Mouse (Mus musculus) T-helper 17 cell (primary cell): ENCODE results near the gene Nop56.

Experiments used
- in situ Hi-C, 2 experiments: fragments of 300-600 bp; cut with MboI, MseI; formaldehyde crosslinking; loops; 1 replicate in 1 of 2; 2 replicates in 1 of 2; pipeline ENCODE4 v1.15.1; 2025; ENCODE audit warnings: high pct_unique_total_duplicates in 2 of 2

Nop56 gene

DNA sequence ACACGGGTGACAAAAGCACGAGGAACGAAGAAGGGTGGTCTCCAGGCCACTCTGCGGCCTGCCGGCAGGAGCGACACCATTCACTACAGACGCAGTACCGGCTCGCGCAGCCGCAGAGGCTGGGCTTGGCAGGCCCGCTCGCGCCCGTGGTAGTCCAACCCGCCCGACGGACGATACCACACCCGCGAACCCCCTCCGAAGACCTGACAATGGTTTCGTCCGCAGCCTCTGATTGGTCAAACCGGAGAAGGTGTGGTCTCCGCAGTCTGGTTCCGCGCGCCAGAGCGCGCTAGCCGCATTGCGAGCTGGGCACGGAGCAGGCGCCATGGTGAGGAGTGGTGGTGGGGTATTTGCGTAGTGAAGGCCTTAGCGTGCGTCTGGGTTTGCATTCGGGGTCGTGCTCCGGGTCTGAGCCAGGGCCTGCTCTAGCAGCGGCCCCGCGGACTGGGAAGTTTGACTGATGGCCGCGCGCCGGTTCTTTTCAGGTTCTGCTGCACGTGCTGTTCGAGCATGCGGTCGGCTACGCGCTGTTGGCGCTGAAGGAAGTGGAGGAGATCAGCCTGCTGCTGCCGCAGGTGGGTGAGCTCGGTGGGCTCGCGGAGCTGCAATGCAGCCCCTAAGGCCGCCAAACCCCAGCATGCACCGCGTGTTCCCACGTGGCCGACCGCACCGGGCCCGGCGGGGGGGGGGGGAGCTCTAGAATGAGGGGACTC lies at the start of gene Nop56:
TSS of gene Nop56 (plus strand) at position 282 of the 713 bp plus-strand sequence.
- in situ Hi-C loops: loop anchor here in 1 of 2 experiments (5.0 kb wide), 1 partner anchor 102 kb away; no protein-coding TSS in a partner anchor

- in situ Hi-C loops: loop anchor here (5.0 to 25.0 kb wide), 2 partner anchors 175 to 335 kb away; no protein-coding TSS in a partner anchor
Observed at GRCm38 (mm10) chr2:130246912-130247311, 27.3 kb upstream of the Nop56 start.

DNA sequence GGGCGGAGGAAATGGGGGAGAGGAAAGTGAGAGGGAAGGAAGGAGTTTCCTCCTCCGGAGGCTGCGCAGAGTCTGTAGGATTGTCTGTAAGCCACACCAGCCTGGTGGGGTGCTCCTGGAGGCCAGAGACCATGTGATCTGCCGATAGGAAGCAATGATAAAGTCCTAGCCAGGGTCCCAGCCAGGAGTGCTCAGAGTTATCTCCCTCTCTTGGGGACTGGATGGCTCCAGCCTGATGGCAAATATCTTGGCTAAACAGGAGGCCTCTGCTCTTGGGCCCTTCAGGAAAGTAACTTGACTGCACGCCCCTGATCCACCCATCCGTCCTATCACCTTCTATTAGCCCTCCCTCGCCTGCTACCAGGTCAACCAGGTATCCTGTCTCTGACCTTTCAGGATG lies 26.0 kb upstream of the Nop56 start:
- in situ Hi-C loops: loop anchor here (5.0 to 25.0 kb wide), 2 partner anchors 176 to 336 kb away; no protein-coding TSS in a partner anchor

- in situ Hi-C loops: no loop called here
Observed at GRCm38 (mm10) chr2:130256762-130257161, 17.5 kb upstream of the Nop56 start.

GRCm38 (mm10) chr2:130260822-130261221 lies 13.4 kb upstream of the Nop56 start:
- in situ Hi-C loops: loop anchor here in 1 of 2 experiments (10.0 kb wide), 1 partner anchor 1994 kb away; the partner anchor contains the start of gene Pcna

- in situ Hi-C loops: loop anchor here in 1 of 2 experiments (10.0 kb wide), 1 partner anchor 1993 kb away; the partner anchor contains the start of gene Pcna
Observed at GRCm38 (mm10) chr2:130261914-130262313, 12.3 kb upstream of the Nop56 start.

DNA sequence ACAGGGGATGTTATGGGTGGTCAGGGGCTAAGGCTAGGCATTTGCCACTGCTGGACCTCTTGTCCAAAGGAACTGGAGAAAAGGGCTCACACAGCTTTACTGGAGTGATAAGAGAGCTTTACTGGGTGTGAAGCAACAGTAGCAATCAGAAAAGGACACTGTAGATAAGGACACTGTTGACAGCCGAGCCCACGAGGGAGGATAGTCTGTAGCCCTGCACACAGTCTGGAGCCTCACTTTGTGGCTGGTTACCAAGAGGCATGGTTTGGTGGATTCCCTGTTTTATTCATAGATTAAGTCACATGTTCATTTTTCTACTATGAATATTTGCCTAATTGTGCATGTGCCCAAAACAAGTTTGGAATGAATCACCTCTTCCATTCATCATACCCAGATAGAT lies 11.8 kb upstream of the Nop56 start:
- in situ Hi-C loops: loop anchor here in 1 of 2 experiments (10.0 kb wide), 1 partner anchor 1992 kb away; the partner anchor contains the start of gene Pcna

DNA sequence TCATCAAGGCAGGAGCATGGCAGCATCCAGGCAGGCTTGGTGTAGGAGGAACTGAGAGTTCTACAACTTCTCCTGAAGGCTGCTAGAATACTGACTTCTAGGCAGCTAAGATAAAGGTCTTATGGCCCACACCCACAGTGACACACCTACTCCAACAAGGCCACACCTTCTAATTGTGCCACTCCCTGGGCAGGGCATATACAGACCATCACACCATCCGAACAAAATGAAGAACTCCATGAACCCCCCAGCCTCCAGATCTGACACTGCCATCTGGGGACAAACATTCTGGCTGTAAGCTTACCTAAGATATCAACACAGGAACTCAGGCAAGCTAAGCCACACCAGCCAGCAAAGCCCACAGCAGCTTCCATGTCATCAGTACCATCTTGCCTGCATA lies 8.7 kb upstream of the Nop56 start:
- in situ Hi-C loops: loop anchor here in 1 of 2 experiments (10.0 kb wide), 1 partner anchor 1989 kb away; the partner anchor contains the start of gene Pcna

DNA sequence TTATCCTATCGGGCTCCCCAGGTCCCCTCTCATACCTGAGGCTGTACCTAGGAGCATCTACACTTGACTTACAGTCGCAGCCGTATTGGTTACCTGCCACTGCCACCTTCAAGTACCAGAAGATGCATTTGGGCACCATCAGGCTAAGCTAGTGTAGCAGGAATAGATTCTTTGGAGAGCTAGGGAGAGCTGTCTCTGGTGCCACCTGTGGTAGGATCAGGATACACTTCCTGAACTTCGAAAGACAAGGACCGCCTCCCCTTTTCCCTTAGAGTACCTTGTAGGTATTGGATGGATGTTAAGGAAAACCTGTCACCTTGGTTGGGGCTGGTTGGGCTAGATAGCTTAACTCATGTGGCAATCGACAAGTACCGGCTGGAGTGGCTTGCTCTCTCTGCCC lies 6.2 kb upstream of the Nop56 start:
- in situ Hi-C loops: loop anchor here in 1 of 2 experiments (10.0 kb wide), 1 partner anchor 1987 kb away; the partner anchor contains the start of gene Pcna

GRCm38 (mm10) chr2:130273732-130274131 lies 498 bp upstream of the Nop56 start:
- in situ Hi-C loops: loop anchor here in 1 of 2 experiments (5.0 kb wide), 1 partner anchor 101 kb away; no protein-coding TSS in a partner anchor

DNA sequence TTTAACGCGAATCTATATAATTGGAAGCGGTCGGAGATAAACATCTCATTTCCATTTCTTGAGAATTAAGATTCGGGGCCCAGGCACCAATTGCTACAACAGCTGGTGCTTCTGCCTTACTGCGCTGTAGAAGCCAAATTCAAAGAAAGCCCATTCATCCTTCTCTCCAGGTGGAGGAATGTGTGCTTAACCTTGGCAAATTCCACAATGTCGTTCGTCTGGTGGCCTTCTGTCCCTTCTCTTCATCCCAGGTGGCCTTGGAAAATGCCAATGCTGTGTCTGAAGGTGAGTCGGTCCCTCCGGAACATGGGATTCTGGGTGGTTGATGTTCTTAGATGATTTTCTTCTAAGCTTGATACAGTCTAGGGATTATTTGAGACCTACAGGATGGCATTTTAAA lies 632 bp downstream of the Nop56 start:
- in situ Hi-C loops: loop anchor here in 1 of 2 experiments (5.0 kb wide), 1 partner anchor 103 kb away; no protein-coding TSS in a partner anchor

- in situ Hi-C loops: no loop called here
Observed at GRCm38 (mm10) chr2:130275649-130276048, 1.4 kb downstream of the Nop56 start.

GRCm38 (mm10) chr2:130279600-130280091 lies 5.4 kb downstream of the Nop56 start:
- in situ Hi-C loops: loop anchor here in 1 of 2 experiments (5.0 to 10.0 kb wide), 4 partner anchors 143 to 1825 kb away; partner anchors contain the start of genes Chchd5, Pced1a and Vps16

- in situ Hi-C loops: loop anchor here in 1 of 2 experiments (5.0 to 10.0 kb wide), 4 partner anchors 142 to 1825 kb away; partner anchors contain the start of genes Chchd5, Pced1a and Vps16
Observed at GRCm38 (mm10) chr2:130280224-130280623, 6.0 kb downstream of the Nop56 start.

DNA sequence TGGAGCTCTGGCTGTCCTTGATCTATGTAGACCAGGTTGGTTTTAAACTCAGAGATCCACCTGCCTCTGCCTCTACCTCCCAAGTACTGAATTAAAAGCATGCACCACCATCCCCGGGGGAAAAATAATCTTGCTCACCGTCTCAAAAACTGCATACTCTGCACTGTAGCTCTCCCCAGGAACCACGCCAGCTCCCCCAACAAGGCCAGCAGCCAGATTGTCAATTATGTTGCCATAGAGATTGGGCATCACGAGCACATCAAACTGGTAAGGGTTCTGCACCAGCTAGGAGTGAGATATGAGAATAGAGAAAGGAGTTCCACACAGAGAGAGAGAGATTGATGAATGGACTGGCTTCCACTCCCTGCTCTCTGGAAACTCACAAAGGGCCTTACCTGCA lies 6.6 kb downstream of the Nop56 start:
- in situ Hi-C loops: loop anchor here in 1 of 2 experiments (5.0 to 10.0 kb wide), 4 partner anchors 141 to 1826 kb away; partner anchors contain the start of genes Chchd5, Pced1a and Vps16

DNA sequence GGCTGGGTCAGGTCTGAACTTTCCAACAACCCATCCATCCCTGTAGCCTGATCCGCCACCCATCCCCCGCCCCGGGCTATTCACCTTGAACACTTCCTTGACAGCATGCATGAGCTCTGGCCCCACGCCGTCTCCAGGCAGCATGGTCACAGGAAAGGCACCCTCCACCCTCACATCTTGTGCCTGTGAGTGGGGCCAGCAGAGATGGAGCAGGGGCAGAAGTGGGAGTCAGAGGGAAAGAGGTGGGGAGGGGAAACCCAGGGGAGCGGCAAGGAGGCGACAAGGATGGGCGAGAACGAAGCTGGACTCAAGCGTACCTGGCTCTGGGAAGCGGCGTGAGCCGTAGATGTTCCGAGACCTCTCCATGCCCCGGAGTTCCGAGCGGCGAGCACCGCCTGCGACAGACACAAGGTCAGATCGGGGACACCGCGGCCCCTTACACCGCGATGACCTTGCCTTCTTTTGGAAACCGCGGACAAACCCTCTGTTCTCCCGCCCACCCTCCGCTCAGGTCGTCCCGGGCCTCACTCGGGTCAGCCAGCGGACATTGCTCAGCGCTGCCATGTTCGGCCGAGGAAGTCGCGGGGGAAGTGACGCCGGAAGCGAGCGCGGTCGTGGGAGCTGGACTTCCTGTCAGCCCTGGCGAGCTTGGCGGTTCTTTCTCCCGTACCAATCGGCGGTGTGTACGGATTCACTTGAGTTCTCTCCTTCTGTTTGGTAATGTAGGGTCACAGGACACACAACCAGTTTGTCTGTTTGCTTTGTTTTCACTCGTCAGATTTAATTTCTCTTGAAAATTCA lies 9.8 kb downstream of the Nop56 start, which contains the start of gene Idh3b:
TSS of gene Idh3b (minus strand) at position 694 of the 801 bp plus-strand sequence.
- in situ Hi-C loops: loop anchor here in 1 of 2 experiments (5.0 to 10.0 kb wide), 4 partner anchors 138 to 1829 kb away; partner anchors contain the start of genes Chchd5, Pced1a and Vps16

DNA sequence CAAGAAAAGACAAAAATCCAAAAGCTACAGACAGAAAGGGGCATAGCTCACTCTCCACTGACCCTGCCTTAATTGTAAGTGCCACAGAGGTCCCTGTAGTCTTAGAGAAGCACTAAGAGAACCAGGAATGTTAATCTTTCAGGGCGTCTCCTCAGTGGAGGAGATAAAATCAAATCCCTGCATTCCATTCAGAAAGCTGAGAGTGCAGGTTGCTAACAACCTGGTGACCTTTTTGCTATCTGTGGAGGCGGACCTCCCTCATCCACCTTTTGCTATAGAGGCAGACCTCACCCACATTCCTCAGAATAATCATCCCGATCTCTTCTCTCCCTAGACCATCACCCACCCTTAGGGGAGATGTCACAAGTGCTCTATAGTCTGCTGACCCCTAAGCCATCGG lies 14.9 kb downstream of the Nop56 start:
- in situ Hi-C loops: loop anchor here in 1 of 2 experiments (10.0 kb wide), 1 partner anchor 1834 kb away; no protein-coding TSS in a partner anchor

DNA sequence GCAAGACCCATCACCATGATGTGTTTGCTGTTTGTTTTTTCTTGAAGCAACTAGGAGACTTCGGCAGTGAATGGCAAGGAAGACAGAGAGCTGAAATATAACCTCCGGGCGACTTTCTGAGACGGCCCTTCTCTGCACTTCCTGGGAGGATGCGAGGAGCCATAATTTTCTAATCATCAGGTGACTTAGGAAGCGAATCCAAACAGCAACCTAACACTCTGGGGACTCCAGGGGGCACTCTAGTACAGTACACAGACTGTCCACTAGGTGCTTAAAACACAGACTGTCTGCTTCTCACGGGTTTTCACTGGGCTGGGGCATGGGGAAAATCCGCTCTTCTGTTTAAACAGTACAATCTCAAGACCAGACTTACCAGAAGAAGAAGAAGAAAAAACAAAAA lies 17.2 kb downstream of the Nop56 start:
- in situ Hi-C loops: loop anchor here (5.0 kb wide), 2 partner anchors 71 to 131 kb away; partner anchors contain the start of genes Pced1a (in 1 of the 2) and Vps16 (in 1 of the 2)

DNA sequence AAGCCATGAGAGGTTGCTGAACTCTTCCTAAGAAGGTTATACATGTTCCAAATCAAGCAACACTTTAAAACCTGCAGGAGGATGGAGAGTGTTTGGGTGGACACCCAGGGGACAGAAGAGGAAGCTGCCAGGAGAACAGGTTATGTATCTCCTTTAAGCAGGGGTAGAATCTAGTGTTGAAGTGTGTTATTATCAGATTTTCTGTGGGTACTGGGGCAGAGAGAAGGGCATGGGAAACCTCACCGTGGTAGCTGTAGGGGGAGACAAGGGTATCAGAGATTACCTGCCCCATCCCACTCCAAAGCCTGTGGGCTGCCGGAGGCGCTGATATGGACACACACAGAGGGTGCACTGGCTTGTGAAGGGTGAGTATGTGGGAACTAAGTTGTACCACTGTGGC lies 18.8 kb downstream of the Nop56 start:
- in situ Hi-C loops: loop anchor here (5.0 kb wide), 2 partner anchors 69 to 129 kb away; partner anchors contain the start of genes Pced1a (in 1 of the 2) and Vps16 (in 1 of the 2)

- in situ Hi-C loops: loop anchor here (5.0 kb wide), 2 partner anchors 69 to 129 kb away; partner anchors contain the start of genes Pced1a (in 1 of the 2) and Vps16 (in 1 of the 2)
Observed at GRCm38 (mm10) chr2:130293486-130293885, 19.3 kb downstream of the Nop56 start.
